Mouse (Mus musculus) right cerebral cortex, adult 18-20 months (tissue): Measurements from ENCODE around the gene Serpinc1.
"Not testable (repeated sequence)": the region's sequence is repeated elsewhere in the genome, so short reads cannot be mapped to it uniquely, and the experiment has no call there.

Experiments
- DNase-seq: peaks from one replicate; pipeline ENCODE4 v3.0.0; 2022; ENCODE audit warnings: mixed read lengths

The Serpinc1 gene

DNA sequence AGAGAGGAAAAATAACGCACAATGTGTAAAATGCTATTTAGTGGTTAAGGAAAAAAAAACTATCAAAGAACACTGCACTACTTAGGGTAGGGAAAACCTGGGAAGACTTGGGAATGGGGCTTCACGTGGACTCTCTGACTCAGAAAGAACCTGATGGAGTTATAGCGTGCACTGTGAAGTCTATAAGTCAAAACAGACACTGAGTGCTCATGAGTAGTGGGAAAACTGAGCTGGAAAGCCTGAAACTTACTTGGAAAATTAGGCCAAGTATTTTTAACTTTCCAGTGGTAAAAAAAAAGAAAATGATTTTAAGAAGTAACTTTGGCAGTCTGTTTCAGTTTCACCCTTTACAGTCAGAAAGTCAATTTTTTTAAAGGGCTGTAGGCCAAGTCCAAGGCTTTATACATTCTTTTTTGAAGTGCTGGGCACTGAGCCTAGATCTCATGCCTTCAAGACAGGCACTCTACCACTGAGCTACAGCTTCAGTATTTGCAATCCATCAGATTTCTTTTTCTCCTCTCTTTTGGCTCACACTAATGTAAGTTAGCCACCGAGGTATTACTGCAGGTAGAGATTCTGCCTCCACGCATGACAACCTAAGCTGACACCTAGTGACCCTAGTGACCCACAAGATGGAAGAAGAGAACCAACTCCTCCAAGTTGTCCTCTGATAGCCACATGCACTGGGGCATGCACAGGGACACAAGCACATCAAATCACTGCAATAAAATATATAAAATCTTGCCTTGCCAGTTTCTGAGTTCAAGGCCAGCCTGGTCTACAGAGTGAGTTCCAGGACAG lies 47.2 kb downstream of the Serpinc1 start:
- no peak for DNase-seq

DNA sequence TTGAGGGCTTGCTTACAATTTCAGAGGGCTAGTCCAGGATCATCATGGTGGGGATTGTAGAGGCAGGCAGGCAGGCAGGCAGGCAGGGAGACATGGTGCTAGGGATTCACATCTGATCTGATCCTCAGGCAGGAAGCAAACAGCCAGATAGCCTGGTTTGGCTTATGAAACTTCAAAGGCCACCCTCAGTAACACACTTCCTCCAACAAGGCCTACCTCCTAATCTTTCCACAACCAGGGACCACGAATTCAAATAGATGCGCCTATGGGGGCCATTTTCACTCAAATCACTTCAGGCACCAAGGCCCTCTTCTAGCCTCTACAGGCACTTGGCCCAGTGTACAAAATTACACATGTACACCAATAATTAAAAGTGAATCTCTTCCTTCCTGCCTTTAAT lies 48.8 kb downstream of the Serpinc1 start:
- DNase-seq = no peak

DNA sequence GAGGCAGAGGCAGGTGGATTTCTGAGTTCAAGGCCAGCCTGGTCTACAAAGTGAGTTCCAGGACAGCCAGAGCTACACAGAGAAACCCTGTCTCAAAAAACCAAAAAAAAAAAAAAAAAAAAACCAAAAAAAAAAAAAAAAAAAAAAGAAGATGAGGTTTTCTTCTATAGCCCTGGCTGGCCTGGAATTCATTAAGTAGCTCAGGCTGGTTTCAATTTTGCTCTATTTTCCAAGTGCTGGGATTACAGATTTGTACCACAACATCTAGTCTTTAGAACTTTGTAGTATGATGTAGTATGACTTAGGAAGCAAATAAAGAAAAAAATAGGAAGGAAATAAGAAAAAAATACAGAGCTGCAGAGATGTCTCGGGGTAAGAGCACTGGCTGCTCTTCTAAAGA lies 50.0 kb downstream of the Serpinc1 start:
- DNase-seq = not testable (repeated sequence)

DNA sequence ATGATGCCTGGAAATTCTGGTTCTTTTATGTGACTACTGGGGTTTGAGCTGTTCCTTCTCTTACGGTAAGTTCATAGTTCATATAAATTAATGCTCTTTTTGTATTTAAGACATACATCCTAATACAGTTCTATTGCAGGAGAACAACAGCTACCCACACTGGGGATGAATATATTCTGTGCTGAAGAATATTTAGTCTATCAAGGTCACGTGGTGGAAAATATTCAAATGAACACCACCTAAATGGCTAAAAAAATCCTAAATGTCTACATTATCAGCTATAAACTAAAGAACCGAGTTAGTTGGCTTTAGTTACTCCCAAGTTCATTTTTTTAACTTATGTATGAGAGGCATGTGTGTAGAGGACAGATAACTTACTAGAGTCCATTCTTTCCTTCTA lies 51.7 kb downstream of the Serpinc1 start:
- no peak for DNase-seq

DNA sequence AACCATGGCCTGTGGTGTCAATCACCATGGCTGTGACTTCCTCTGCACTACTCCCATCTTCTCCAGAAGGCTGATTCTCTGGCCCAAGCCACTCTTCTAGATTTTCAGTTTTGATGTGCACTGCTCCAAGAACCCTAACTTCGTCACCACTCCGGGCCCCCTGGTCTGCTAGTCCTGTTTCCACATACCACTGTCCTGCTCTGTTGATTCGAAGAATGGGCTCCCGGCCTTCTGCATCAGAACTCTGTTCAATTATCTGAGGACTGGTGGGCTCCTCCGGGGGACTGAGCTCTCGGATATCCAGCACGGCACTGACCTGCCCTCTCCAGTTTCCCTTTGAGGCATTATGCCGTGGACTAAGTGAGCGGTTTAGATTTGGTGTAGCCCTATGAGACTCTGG lies 53.5 kb downstream of the Serpinc1 start:
- DNase-seq = no peak

DNA sequence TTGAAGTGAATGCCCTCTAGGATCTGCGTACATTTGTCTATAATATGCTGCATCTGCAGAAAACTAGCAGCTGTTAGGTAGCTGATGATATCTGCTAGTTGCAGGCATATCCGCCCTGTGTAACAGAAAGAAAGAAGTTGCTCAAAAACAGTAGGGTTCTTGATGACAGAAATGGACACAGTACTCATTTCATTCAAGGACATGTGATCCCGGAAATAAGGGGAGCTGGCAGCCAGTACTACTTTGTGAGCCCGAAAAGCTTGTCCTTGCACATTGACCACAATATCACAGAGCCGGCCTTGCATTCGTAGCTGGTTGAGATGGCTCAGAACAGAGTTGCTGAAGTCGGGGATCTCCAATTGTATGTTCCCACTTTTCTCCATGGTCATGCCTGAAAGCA lies 54.0 kb downstream of the Serpinc1 start:
- DNase-seq = no peak

DNA sequence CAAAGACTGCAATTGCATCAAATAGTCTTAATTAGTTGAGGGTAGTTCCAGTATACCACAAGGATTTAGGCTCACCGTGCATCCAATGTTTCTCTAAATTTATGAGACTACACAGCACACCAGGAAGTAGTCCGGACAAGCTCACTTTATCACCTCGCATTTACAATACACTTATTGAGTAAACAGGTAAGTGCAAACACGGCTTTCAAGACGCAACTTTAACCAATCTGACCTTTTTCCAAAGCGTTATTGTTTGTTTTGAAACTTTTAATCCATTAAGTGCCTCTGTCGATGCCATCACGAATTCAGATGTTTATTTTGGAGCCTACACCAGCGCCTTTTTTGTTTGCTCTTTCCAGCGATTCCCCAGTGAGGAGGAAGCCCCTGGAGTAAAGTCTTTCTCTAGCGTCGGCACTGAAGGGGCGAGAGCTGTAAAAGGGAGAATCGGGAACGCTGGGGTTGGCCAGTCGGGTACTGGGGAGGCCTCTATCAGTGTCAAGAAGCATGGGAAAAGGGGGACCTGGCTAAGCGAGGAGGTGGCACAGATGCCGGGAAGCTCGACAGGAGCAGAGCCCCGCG lies 55.6 kb downstream of the Serpinc1 start:
- no peak for DNase-seq

DNA sequence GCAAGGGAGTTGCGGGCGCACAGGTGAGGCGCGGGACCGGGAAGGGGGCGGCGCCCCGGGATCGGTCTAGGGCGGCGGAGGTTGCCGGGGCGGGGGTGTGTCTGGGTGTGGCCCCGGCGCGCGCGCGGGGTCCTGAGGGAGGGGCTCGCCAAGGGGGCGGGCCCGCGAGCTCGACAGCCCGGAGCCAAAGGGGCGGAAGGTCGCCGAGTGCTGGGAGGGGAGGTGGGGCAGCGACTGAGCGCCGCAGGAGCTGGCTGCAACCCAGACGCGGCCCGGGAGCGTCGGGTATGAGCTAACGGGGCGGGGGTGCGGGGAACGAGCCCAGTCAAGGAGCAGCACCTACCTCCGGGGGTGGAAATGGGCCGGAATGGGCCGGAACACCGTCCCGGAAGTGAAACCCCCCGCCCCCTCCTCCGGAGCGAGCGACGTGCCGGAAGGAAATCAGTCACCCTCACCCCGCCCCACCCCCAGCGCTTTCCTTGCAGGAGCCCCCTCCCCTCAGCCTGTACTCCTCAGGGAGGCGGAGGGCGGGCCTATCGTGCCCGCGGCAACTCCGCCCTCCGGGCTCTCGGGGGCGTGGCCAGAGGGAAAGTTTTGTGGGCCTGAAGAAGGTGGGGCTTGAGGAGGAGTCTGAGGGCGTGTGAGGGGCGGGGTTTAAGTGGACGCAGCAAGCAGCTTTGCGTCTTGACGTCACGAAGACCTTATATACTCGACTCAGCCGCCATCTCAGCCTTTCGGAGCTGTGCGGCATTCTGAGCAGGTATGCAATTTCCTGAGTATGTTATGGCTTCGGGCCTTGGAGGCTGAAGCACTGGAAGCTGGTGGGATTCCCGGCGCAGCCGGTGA lies 56.3 kb downstream of the Serpinc1 start, which contains the start of gene Zbtb37:
Gene Zbtb37, minus strand, starts transcription at position 415 of the 846 bp plus-strand sequence.
- DNase-seq = peak; percentile 98

DNA sequence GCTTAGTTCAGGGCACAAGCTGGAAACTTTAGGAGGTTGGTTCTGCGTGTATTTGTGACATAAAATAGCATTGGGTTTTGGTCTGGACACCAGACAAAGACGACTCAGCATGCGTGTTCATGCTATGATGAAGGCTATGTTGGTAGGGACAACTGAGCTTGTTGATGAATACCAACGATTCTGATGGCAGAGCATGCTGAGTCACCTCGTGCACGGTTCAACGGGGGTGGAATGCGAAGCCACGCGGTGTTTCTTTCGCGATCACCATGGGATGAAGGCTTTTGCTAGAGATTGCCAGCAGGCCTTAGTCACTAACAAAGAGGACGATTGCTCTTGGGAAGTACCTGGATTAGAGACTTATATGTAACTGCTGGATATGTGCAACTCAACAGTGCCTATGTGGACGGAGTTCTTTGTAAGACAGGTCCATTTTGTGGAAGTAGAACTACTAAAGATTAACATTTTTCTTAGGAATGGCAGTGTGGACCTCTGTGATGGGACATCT lies 56.9 kb downstream of the Serpinc1 start:
- peak; percentile 62 for DNase-seq

DNA sequence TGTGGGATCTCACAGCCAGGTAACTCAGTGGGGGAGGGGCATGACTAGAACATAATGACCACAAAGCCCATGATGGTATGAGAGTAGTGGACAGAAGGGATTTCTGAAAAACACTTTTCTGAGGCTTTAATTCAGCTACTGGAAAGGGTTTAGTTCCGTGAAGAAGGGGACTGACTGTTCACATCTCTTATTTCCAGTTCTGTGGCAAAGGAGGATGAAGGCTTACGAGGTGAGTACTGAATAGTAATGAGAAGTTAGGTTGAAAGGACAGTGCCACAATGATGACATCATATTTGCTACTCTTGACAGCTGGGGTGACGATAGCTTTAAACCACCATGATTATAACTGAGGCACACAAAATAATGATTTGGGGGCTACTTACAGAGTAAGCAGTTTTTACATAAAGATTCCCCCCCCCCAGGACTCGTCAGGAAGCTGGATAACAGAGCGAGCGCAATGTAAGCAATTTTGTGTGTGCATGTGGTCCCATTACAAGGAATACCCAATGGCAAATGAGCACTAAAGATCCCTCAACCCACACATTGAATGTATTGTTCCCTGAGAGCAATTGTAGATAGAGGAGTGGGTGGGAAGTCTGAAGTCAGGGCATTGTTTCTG lies 57.5 kb downstream of the Serpinc1 start:
- DNase-seq = no peak

DNA sequence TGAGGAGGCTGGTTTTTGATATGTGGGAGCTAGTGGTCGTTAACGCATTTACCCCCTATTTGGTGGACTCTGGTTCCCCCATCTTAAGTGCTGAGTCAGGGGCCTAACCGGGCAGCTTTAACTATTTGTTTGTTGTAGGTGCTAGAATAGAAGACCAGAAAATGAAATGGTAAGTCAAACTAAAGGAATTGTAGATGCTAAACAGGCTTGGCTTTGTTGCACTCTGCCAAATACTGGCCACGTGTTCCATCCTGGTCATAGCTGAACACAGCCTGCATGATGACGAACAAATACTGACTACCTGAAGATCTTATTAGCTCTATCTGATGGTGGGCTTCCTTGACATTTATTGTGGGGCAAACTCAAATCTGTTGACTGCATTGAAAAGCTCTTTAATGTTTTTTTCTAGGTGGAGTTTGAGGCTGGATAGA lies 58.0 kb downstream of the Serpinc1 start:
- no peak for DNase-seq

DNA sequence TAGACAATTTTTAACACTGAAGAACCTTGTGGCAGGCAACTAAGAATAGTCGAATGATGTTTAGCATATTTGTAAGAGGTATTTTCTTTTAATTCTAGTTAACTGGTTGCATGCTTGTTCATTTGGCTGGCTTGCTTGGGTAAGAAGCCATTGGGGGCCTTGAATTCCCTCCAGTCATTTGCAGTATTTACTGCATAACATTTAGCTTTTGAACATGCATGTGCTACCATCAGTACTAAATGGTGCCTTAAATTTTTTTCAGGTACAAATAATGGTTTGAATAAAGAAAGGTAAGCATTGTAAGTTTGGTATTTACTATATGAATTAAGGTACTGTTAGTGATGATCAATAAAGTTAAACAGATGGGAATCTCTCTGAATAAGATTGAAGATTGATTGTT lies 58.6 kb downstream of the Serpinc1 start:
- no peak for DNase-seq

DNA sequence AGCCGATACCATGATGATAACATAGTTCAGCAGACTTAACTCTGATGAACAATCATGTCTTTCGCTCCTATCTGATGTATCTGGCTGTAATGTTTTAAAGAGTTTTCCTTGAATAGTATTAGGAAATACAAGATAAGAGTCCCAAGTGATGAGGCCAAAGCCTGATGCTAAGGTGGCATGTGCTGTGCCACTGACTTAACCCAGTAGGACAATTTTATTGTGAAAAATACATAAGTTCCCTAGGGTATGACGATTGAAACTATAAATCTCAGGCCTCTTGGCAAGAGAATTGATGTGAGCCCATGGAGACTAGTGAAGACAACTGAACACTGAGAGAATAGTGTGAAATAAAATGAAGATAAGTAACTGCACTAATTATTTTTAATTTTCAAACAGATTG lies 59.2 kb downstream of the Serpinc1 start:
- no peak for DNase-seq

DNA sequence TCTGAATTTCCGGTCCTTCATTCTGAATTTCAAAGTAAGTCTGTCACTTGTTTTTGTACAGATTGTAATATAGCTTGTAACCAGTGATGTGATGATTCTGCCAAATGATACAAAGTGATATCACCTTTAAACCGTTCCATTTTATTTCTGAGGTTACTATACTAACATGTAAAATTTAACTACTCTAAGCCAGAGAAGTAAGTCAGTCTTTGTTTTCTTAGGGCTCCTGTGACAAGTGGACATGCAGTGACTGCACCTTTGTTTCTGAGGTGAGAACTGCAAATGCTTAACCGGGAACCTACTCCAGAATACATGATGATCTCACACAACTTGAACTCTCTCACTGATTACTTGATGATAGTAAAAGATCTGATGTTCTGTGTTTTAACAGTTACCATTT lies 59.6 kb downstream of the Serpinc1 start:
- no peak for DNase-seq

DNA sequence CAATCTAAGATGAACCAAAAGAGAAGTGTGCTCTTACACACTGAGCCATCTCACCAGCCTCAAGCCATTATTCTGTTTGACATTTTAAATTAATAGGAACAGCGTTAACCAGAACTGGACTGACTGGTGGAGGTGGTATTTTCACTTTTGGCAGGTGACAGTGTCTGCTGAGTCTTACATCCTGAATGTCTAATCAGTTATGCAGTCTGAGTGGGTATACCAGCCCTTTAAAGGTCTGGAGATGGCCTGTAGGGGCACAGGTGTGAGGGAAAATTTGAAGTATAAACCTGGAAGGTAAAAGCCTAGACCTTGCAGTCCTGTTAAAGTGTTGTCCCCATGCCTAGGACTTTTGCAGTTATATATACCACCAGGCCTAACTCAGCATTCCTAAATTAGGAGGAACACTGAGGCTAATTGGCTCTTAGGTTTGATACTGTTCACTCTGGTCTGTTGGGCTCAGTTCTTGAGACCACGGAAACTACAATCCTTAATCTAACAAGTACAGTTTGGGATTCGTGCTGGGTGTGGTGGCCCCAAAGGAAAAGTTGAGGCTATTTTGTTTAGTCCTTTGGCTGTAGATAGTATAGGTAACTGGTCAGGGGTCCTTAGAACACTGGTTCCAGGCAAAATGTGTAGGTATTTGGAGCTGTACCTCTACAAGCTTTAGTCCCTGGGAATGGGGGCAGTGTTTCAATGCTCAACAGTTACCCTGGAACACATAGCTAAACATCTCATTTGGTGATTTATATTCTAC lies 60.8 kb downstream of the Serpinc1 start:
- DNase-seq = no peak

DNA sequence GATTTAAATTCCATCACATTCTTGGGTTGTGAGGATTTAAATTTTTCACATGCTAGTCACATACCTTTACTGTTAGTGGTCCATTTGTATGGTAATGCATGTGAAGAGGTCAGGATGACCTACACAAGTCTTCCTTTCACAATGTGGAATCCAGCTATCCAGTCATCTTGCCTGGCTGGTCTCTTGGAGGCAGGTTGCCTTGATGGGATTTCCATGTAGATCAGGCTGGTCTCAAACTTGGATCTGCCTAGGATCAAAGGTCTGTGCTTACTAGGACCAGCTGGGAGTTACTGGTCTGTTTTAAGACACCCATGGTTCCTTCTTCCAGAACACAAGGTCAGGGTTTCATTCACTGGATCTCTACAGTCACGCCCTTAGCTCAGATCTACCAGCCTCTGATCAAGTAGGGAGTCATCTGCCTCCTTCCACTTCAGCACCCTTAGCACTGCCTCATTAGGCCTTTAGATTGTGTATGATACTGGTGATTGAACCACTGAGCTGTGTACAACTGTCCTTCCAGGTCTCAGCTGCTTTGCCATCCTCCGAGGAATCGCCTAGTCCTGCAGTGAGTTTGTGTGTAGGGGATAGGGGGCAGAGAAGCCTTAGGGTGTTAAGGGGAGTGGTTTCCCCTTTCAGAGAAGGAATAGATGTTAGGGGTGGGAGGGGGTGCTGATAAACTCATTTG lies 61.5 kb downstream of the Serpinc1 start:
- DNase-seq = no peak

DNA sequence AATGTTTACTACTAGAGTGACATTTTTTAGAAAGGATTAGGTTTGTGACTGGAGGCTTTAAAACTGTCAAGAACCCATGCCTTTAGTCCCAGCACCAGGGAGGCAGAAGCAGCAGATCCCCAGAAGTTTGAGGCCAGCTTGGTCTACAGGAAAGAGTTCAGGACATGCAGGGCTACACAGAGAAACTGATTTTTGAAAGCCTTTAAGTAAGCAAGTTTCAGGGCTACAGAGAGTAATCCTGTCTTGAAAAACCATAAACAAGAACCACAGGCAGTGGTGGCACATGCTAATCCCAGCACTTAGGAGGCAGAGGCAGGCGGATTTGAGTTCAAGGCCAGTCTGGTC lies 62.0 kb downstream of the Serpinc1 start:
- no peak for DNase-seq

DNA sequence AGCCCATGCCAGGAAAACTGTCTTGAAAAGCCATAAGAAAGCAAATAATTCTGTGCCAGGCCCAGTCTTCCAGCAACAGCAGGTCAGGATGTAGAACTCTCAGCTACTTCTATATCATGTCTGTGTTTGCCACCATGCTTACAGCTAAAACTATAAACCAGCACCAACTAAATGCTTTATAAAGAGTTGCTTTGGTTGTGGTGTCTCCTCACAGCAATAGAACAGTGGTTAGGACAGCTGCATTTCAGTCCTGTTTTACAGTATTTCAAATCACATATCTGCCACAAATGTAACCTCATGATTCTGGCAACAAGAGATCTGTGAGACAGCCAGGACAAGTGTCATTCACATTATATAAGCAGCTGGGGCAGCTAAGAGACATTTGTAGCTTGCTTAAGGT lies 62.5 kb downstream of the Serpinc1 start:
- no peak for DNase-seq

DNA sequence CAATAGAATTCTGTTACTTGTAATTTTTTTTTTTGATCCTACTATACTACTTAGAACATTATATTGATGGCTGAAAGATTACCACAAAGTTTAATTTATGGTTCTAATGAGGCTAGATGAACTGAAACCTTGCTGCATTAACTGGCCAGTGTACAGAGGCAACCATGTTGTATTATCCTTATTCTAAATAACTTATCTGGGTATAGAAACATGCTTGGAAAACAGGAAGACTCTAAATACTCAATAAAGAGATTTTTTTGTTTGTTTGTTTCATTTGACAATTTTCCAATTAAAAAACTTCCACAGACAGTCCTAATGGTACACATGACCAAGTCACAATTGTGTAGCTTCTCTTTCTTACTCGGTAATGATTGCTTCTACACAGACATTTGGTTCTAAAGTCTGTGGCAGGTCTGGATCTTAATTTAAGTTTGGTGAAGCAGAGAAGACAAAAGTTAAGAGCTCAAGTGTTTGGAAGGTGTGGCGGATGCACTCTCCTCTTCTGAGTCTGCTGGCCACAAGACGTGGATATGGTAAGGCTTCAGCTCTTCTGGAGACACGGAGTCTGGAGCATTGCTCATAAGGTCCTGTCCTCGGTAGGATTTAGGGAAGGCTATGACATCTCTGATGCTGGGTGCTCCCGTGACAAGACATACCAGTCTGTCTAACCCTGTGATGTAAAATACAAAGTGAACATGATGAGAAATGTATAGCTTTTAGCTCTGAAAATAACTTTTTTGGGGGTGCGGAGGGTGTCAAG lies 63.1 kb downstream of the Serpinc1 start:
- no peak for DNase-seq

DNA sequence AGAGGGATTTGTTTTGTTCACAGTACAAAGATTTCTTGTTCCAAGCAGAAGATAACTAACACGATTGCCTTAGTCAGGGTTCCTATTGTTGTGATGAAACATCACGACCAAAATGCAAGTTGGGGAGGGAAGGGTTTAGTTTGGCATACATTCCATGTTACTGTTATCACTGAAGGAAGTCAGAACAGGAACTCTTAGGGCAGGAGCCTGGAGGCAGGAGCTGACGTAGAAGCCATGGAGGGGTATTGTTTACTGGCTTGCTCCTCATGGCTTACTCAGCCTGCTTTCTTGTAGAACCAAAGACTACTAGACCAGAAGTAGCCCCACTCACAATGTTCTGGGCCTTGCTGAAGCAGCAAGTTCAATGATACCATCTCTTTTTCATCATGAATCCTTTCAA lies 68.6 kb downstream of the Serpinc1 start:
- no peak for DNase-seq
